Mouse (Mus musculus) kidney, adult 11 months (tissue): ENCODE data around the gene Kdm4c.
"Not testable (repeated sequence)": the region's sequence is repeated elsewhere in the genome, so short reads cannot be mapped to it uniquely, and the experiment has no call there.

Source experiments
- DNase-seq: peaks from one replicate; pipeline ENCODE4 v3.0.0; 2022

The Kdm4c gene

DNA sequence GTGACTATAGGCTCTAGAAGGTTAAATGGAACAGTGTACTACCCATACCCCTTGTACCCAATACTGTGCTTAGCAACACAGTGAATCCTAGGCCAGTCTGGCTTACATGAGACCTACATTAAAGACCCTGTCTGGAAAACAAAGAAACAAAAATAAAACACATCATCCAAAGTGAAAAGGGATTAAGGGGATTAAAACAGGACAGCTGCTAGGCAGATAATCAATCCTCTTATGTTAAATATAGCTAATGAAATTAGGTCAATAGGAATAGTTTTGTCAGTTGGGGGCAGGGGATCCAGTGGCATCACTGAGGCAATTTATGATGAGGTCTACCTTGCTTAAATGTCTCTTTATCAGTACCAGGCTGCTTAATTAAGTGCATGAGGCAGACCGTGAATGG, at the start of gene Kdm4c:
Gene Kdm4c (plus strand): TSS at position 322 of the 400 bp plus-strand sequence.
- no peak for DNase-seq

DNA sequence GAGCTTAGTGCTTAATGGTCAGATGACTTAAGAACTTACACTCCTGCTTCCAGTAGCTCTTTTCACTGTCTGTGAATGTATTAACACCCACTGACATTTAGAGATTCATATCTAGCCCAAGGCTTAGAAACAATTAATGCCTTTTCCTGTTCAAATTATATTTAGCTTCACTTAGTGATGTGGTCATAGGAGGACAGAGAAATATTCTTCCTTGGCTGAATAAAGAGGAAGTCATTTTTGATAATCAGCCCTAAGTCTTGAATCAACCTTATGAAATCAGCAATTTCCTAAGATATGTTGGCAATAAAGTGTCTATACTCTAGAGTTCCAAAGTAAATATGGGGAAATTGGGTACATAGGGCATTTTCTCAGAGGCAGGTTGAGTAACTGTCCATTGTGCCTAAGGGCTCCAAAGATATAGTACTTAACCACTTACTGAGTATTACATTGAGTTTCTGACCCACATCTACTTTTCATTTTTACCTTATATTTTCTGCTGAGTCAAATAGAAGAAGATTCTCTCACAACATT, 41.0 kb upstream of the Kdm4c start:
- DNase-seq, result no peak

- DNase-seq, result not testable (repeated sequence)
Measured at GRCm38 (mm10) chr4:74221780-74222179, 20.5 kb upstream of the Kdm4c start.

GRCm38 (mm10) chr4:74222360-74222759, 19.9 kb upstream of the Kdm4c start:
- DNase-seq, result no peak

DNA sequence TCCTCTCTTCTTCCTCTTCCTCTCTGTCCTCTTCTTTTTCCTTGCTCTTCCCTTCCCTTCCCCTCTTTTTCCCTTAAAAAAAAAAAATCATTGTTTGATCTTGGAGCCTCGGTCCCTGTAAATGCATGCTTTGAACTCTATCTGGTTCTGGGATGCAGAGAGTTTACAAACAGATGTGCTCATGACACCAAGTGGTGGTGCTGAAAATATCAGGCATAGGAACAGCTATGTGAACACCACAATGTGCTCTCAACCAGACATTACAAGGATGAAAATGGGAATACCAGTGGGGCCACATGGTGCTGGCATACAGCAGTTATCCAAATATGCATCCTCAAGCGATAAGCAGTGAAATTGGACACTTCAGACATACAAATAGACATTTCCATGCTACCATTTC, 18.1 kb upstream of the Kdm4c start:
- no peak for DNase-seq

GRCm38 (mm10) chr4:74230994-74231393, 11.3 kb upstream of the Kdm4c start:
- DNase-seq, result no peak

DNA sequence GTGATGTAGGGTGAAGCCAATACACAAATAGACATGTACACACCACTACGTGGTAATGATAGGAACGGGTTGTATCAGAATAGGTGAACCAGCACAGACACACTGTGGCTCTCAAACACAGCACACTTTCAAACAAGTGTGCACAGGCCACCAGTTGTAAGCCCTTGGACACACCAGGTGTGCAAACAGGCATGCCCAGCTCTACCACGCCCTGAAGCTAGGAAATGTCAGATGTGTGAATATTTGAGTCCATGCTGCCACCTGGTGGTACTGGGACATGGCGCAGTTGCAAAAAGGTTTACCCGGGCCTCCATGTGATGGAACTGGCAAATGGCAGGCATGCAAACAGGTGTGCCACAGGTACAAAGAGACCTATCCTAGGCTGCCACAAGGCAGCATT, 10.9 kb upstream of the Kdm4c start:
- peak; percentile 35 for DNase-seq

DNA sequence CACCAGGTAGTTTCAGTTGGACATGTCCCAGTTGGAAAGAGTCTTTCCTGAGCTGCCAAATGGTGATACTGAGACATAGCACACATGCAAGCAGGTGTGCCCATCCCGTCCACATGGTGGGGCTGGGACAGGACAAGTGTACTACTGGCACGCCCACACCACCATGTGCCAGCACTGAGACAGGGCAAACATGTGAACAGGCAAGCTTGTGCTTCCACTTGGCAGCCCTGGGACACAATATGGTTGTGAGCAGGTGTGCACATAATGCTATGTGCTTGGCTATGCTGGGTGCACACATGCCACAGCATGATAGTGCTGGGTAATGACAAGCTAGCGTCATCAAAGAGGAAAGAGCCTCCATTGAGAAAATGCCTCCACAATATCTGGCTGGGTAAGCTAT, 8.8 kb upstream of the Kdm4c start:
- no peak for DNase-seq

DNA sequence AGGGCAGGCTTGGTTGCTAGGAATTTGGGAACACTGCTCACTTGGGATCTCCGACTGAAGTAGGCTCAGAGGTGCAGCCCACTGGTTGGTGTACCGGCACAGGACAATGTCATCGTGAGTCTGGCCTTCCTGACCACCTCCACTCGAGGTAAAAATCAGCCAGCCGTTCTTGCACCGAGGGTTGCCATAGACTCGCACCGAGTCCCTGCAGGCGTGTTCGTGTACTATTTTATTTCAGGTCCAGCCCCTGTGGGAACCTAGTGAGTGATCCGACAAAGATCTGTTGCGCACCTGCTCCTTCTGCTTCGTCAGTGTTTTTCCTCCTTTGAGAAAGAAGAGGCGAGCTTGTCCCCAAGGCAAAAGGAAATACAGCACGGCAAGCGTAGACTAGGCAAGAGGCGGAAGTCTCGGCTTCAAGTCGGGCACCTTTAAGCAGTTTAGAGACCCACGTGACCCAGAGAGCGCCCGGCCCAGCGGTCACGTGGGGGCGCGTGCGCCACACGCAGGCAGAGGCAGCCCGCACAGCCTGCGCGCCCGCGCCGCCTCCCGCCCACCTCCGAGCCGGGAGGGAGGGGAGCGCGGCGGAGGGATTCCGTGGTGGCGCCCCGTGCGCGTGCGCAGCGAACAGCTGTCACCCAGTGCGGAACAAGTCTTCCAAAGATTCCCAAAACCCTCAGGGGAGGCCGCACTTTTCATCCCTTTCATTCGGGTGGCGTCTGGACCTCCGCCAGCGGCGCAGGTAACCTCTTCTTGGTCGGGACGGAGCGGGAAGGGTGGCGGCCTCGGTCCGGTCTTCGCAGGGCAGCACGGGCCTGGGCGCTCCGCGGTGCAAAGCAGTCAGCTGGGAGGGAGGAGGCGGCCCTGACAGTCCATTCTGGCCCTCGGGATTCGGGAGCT, 9.3 kb downstream of the Kdm4c start:
- peak; percentile 98 for DNase-seq

GRCm38 (mm10) chr4:74252245-74253105, 10.2 kb downstream of the Kdm4c start:
- no peak for DNase-seq

GRCm38 (mm10) chr4:74257882-74258281, 15.6 kb downstream of the Kdm4c start:
- no peak for DNase-seq

DNA sequence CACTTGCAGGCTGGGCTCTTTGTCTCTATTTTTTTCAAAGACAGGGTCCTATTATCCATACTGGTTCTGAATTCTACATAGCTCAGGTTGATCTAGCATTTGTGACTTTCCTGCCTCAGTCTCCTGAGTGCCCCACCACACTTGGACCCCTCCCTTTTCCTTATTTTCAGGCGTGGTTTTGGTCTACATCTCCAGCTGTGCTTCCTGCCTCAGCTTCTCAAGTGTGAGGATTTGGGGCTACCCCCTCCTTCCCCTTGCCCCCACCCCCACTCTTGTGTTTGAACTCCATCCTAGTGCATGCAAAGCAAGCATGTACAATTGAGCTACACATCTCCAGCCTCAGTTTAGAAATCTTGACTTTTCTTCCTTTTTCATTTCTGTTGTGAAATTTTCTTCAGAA, 16.2 kb downstream of the Kdm4c start:
- DNase-seq, result no peak

- DNase-seq, result no peak
Measured at GRCm38 (mm10) chr4:74259331-74259730, 17.0 kb downstream of the Kdm4c start.

DNA sequence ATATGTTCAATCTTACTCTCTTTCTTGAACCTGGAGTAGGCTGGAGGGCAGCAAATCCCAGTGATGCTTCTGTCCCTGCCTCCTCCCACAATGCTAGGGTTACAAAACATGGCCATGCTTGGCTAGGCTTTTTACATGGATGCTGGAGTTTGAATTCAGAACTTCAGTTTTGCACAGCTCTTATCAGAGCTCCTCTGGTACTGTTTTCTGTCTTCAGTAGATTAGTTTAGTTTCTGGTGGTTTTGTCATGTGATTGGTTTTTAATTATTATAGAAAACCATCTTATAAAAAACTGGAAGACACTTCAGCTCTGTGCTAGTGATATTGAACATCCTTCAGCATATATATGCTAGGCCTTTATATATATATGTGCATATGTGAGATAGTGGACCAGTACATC, 19.6 kb downstream of the Kdm4c start:
- DNase-seq, result no peak

DNA sequence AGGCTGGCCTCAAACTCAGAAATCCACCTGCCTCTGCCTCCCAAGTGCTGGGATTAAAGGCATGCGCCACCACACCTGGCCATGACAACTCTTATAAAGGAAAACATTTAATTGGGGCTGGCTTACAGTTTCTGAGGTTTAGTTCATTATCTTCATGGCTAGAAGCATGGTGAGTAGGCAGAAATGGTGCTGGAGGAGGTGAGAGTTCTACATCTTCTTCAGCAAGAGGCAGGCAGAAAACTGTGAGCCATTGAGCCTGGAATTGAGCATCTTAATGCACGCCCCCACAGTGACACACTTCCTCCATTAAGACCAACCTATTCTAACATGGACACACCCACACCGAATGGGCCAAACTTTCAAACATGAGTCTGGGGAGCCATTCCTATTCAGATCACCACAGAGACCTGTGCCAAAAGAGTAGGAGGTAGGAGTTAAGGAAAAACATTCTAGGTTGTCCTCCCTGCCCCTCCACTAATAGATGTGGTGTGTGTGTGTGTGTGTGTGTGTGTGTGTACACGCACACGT, 22.2 kb downstream of the Kdm4c start:
- DNase-seq, result no peak

DNA sequence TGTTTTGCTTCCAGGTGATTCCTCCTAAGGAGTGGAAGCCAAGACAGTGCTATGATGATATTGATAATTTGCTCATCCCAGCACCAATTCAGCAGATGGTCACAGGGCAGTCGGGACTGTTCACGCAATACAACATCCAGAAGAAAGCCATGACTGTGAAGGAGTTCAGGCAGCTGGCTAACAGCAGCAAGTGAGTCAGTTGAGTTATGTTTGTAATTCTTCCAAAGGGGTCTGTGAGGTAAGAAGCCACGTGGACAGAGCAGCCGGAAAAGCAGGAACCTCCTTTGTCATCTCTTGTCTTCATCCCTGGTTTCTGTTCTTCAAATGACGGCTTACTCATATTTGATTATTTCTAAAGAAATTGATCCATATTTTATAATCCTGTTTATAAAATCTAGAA, 28.9 kb downstream of the Kdm4c start:
- DNase-seq, result no peak

GRCm38 (mm10) chr4:74277486-74277885, 35.2 kb downstream of the Kdm4c start:
- DNase-seq, result no peak

- no peak for DNase-seq
Measured at GRCm38 (mm10) chr4:74280170-74280569, 37.9 kb downstream of the Kdm4c start.

GRCm38 (mm10) chr4:74287851-74288250, 45.6 kb downstream of the Kdm4c start:
- DNase-seq, result no peak

GRCm38 (mm10) chr4:74294726-74295125, 52.4 kb downstream of the Kdm4c start:
- peak; percentile 41 for DNase-seq

- no peak for DNase-seq
Measured at GRCm38 (mm10) chr4:74305315-74306105, 63.2 kb downstream of the Kdm4c start.

DNA sequence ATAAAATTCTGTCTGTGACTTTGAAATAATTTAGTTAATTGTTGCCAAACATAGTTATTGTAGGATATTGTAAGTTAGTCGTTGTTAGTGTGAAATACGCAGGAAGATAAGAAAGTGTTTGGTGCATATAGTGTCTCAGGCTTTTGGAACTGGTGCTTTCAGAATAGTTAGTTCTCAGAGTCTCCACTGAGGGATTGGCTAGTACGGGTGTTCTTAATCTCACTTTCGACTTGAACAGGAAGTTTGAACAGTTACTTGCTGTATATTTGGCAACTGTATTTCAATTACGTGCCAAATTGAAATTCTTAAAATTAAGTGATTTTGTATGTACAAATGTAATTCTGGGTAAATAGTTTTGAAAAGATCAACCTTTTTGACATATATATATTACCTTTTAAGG, 68.8 kb downstream of the Kdm4c start:
- DNase-seq, result no peak

DNA sequence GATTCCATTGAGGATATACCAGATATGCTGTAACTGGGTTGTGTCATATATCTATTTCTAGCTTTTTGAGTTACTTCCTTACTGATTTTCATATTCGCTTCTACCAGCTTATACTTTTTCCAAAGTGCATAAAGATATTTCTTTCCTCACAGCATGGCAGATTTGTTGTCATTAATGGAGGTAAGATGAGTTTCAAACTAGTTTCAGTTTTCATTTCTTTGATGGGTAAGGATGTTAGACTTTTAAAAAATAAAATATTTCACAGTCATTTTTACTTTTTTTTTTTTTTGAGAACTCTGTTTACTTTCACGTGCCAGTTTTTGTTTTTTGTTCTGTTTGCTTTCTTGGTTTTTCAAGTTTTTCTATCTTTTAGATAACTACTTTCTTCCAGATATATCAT, 70.6 kb downstream of the Kdm4c start:
- no peak for DNase-seq
